Mouse (Mus musculus): Measurements from ENCODE around the gene Ggps1. TPM values are rescaled to one million over a fixed set of nuclear protein-coding genes. Genes with fewer than 3 reads are reported as not detected.

Gene Ggps1
- 46.5 and 47.2 TPM in 2 replicates for polyA plus RNA-seq (2014; fragmentation: Nextera tagmentation; extraction: Ambion mirVana)

GRCm38 (mm10) chr13:14063013-14063941, at the start of gene Ggps1, which contains the start of gene Arid4b:
Gene Ggps1 (minus strand): TSS chr13:14063488.
Gene Arid4b (plus strand): TSS chr13:14063232.
- no peaks in the 10 kb centered on the region for H3K27me3 ChIP-seq (ENCODE audit: control insufficient read depth, insufficient read depth, low read length)
- peak within 1 kb of the TSS; percentile 92 to 97 for H3K4me3 ChIP-seq (ENCODE audit: control insufficient read depth in 1 of 2, insufficient read depth in 1 of 2, low read depth in 1 of 2, low read length in 2 of 2)
- peak within 1 kb of the TSS; percentile 96 to 97 for H3K27ac ChIP-seq (replicated peaks in 1 of 2; ENCODE audit: control insufficient read depth in 1 of 2, insufficient read depth in 1 of 2, low read depth in 2 of 2, low read length in 2 of 2)
- no peaks in the 10 kb centered on the region for H3K9me3 ChIP-seq (ENCODE audit: control insufficient read depth, low read length)
- peak within 1 kb of the TSS; percentile 82 for H3K4me2 ChIP-seq (ENCODE audit: low read length)
- peaks cover 2 to 21% of the 10 kb centered on the region in 2 experiments for H3K4me1 ChIP-seq (ENCODE audit: control insufficient read depth in 2 of 2, insufficient read depth in 2 of 2, low read length in 2 of 2)
- WGBS, result under 1% methylated on average over 62 of the region's 64 CpGs
- ATAC-seq (ENCODE audit: insufficient number of reproducible peaks, insufficient read depth, low FRiP score, low read depth), result peak; percentile 97
- H3K36me3 ChIP-seq (ENCODE audit: control insufficient read depth, insufficient read depth, low read length), result peaks cover 18% of the 10 kb centered on the region
- peak within 1 kb of the TSS; percentile 97 for H3K9ac ChIP-seq (ENCODE audit: low read length)

GRCm38 (mm10) chr13:14111146-14111545, 47.9 kb upstream of the Ggps1 start:
- H3K9ac ChIP-seq (ENCODE audit: low read length), result no peak overlapping the region
- no peak overlapping the region for H3K4me2 ChIP-seq (ENCODE audit: low read length)
- 50% methylated on average over 1 of the region's 1 CpGs for WGBS
- H3K4me1 ChIP-seq (ENCODE audit: control insufficient read depth in 2 of 2, insufficient read depth in 2 of 2, low read length in 2 of 2), result peaks cover 0 to 7% of the 10 kb centered on the region in 2 experiments; a peak in 1 of 4 replicates
- H3K27ac ChIP-seq (replicated peaks in 1 of 2; ENCODE audit: control insufficient read depth in 1 of 2, insufficient read depth in 1 of 2, low read depth in 2 of 2, low read length in 2 of 2), result no peak overlapping the region
- no peak overlapping the region for H3K4me3 ChIP-seq (ENCODE audit: control insufficient read depth in 1 of 2, insufficient read depth in 1 of 2, low read depth in 1 of 2, low read length in 2 of 2)
- H3K9me3 ChIP-seq (ENCODE audit: control insufficient read depth, low read length), result 0 out of 2 replicates have a peak, but pooled peaks cover 3% of the 10 kb centered on the region
- H3K36me3 ChIP-seq (ENCODE audit: control insufficient read depth, insufficient read depth, low read length), result no peaks in the 10 kb centered on the region
- H3K27me3 ChIP-seq (ENCODE audit: control insufficient read depth, insufficient read depth, low read length), result no peaks in the 10 kb centered on the region
- ATAC-seq (ENCODE audit: insufficient number of reproducible peaks, insufficient read depth, low FRiP score, low read depth), result no peak

- no peaks in the 10 kb centered on the region for H3K27me3 ChIP-seq (ENCODE audit: control insufficient read depth, insufficient read depth, low read length)
- H3K4me2 ChIP-seq (ENCODE audit: low read length), result no peak overlapping the region
- H3K9ac ChIP-seq (ENCODE audit: low read length), result no peak overlapping the region
- H3K9me3 ChIP-seq (ENCODE audit: control insufficient read depth, low read length), result 0 out of 2 replicates have a peak, but pooled peaks cover 3% of the 10 kb centered on the region
- H3K36me3 ChIP-seq (ENCODE audit: control insufficient read depth, insufficient read depth, low read length), result no peaks in the 10 kb centered on the region
- H3K27ac ChIP-seq (replicated peaks in 1 of 2; ENCODE audit: control insufficient read depth in 1 of 2, insufficient read depth in 1 of 2, low read depth in 2 of 2, low read length in 2 of 2), result no peak overlapping the region
- peaks cover 0 to 6% of the 10 kb centered on the region in 2 experiments; a peak in 1 of 4 replicates for H3K4me1 ChIP-seq (ENCODE audit: control insufficient read depth in 2 of 2, insufficient read depth in 2 of 2, low read length in 2 of 2)
- WGBS, result 84% methylated on average over 2 of the region's 2 CpGs
- no peak overlapping the region for H3K4me3 ChIP-seq (ENCODE audit: control insufficient read depth in 1 of 2, insufficient read depth in 1 of 2, low read depth in 1 of 2, low read length in 2 of 2)
- no peak for ATAC-seq (ENCODE audit: insufficient number of reproducible peaks, insufficient read depth, low FRiP score, low read depth)
Measured at GRCm38 (mm10) chr13:14110154-14110873, 47.0 kb upstream of the Ggps1 start.

GRCm38 (mm10) chr13:14103026-14103425, 39.7 kb upstream of the Ggps1 start:
- no peak overlapping the region for H3K4me3 ChIP-seq (ENCODE audit: control insufficient read depth in 1 of 2, insufficient read depth in 1 of 2, low read depth in 1 of 2, low read length in 2 of 2)
- no peaks in the 10 kb centered on the region for H3K27me3 ChIP-seq (ENCODE audit: control insufficient read depth, insufficient read depth, low read length)
- ATAC-seq (ENCODE audit: insufficient number of reproducible peaks, insufficient read depth, low FRiP score, low read depth), result no peak
- no peak overlapping the region for H3K9ac ChIP-seq (ENCODE audit: low read length)
- H3K27ac ChIP-seq (replicated peaks in 1 of 2; ENCODE audit: control insufficient read depth in 1 of 2, insufficient read depth in 1 of 2, low read depth in 2 of 2, low read length in 2 of 2), result no peak overlapping the region
- H3K9me3 ChIP-seq (ENCODE audit: control insufficient read depth, low read length), result no peaks in the 10 kb centered on the region
- H3K4me1 ChIP-seq (ENCODE audit: control insufficient read depth in 2 of 2, insufficient read depth in 2 of 2, low read length in 2 of 2), result peaks cover 0 to 14% of the 10 kb centered on the region in 2 experiments; a peak in 2 of 4 replicates
- WGBS, result 12% methylated on average over 1 of the region's 1 CpGs
- no peak overlapping the region for H3K4me2 ChIP-seq (ENCODE audit: low read length)
- H3K36me3 ChIP-seq (ENCODE audit: control insufficient read depth, insufficient read depth, low read length), result no peaks in the 10 kb centered on the region

GRCm38 (mm10) chr13:14088669-14089068, 25.4 kb upstream of the Ggps1 start:
- no peak overlapping the region for H3K4me3 ChIP-seq (ENCODE audit: control insufficient read depth in 1 of 2, insufficient read depth in 1 of 2, low read depth in 1 of 2, low read length in 2 of 2)
- no peak for ATAC-seq (ENCODE audit: insufficient number of reproducible peaks, insufficient read depth, low FRiP score, low read depth)
- H3K27me3 ChIP-seq (ENCODE audit: control insufficient read depth, insufficient read depth, low read length), result no peaks in the 10 kb centered on the region
- no peaks in the 10 kb centered on the region for H3K36me3 ChIP-seq (ENCODE audit: control insufficient read depth, insufficient read depth, low read length)
- H3K9ac ChIP-seq (ENCODE audit: low read length), result no peak overlapping the region
- H3K9me3 ChIP-seq (ENCODE audit: control insufficient read depth, low read length), result no peaks in the 10 kb centered on the region
- peak overlapping the region; percentile 34; the same call in 1 of the 2 replicates for H3K4me2 ChIP-seq (ENCODE audit: low read length)
- 27% methylated on average over 1 of the region's 1 CpGs for WGBS
- H3K4me1 ChIP-seq (ENCODE audit: control insufficient read depth in 2 of 2, insufficient read depth in 2 of 2, low read length in 2 of 2), result peaks cover 0 to 6% of the 10 kb centered on the region in 2 experiments; a peak in 1 of 4 replicates
- H3K27ac ChIP-seq (replicated peaks in 1 of 2; ENCODE audit: control insufficient read depth in 1 of 2, insufficient read depth in 1 of 2, low read depth in 2 of 2, low read length in 2 of 2), result peak overlapping the region in 1 of 2 experiments; percentile 51; a peak in 2 of 4 replicates

- peaks cover under 1 to 3% of the 10 kb centered on the region in 2 experiments; a peak in 2 of 4 replicates for H3K4me1 ChIP-seq (ENCODE audit: control insufficient read depth in 2 of 2, insufficient read depth in 2 of 2, low read length in 2 of 2)
- H3K36me3 ChIP-seq (ENCODE audit: control insufficient read depth, insufficient read depth, low read length), result no peaks in the 10 kb centered on the region
- H3K4me2 ChIP-seq (ENCODE audit: low read length), result no peak overlapping the region
- H3K27me3 ChIP-seq (ENCODE audit: control insufficient read depth, insufficient read depth, low read length), result no peaks in the 10 kb centered on the region
- no peaks in the 10 kb centered on the region for H3K9me3 ChIP-seq (ENCODE audit: control insufficient read depth, low read length)
- no peak overlapping the region for H3K4me3 ChIP-seq (ENCODE audit: control insufficient read depth in 1 of 2, insufficient read depth in 1 of 2, low read depth in 1 of 2, low read length in 2 of 2)
- 77% methylated on average over 1 of the region's 1 CpGs for WGBS
- no peak overlapping the region for H3K9ac ChIP-seq (ENCODE audit: low read length)
- no peak for ATAC-seq (ENCODE audit: insufficient number of reproducible peaks, insufficient read depth, low FRiP score, low read depth)
- no peak overlapping the region for H3K27ac ChIP-seq (replicated peaks in 1 of 2; ENCODE audit: control insufficient read depth in 1 of 2, insufficient read depth in 1 of 2, low read depth in 2 of 2, low read length in 2 of 2)
Measured at GRCm38 (mm10) chr13:14075326-14075725, 12.0 kb upstream of the Ggps1 start.

- Histone ChIP-seq H3K36me3 (ENCODE audit: control insufficient read depth, insufficient read depth, low read length) (no peaks in the 10 kb centered on the region), H3K4me3 (ENCODE audit: control insufficient read depth in 1 of 2, insufficient read depth in 1 of 2, low read depth in 1 of 2, low read length in 2 of 2) (no peak overlapping the region), H3K4me1 (ENCODE audit: control insufficient read depth in 2 of 2, insufficient read depth in 2 of 2, low read length in 2 of 2) (no peaks in the 10 kb centered on the region), H3K9me3 (ENCODE audit: control insufficient read depth, low read length) (no peaks in the 10 kb centered on the region), H3K27me3 (ENCODE audit: control insufficient read depth, insufficient read depth, low read length) (no peaks in the 10 kb centered on the region), H3K4me2 (ENCODE audit: low read length) (no peak overlapping the region), H3K27ac (replicated peaks in 1 of 2; ENCODE audit: control insufficient read depth in 1 of 2, insufficient read depth in 1 of 2, low read depth in 2 of 2, low read length in 2 of 2) (no peak overlapping the region), H3K9ac (ENCODE audit: low read length) (no peak overlapping the region)
- WGBS, result 98% methylated on average over 1 of the region's 1 CpGs
- ATAC-seq (ENCODE audit: insufficient number of reproducible peaks, insufficient read depth, low FRiP score, low read depth), result no peak
Measured at GRCm38 (mm10) chr13:14074371-14074770, 11.1 kb upstream of the Ggps1 start.
